Mouse (Mus musculus) megakaryocyte, embryonic 14.5 days (primary cell): Measurements from ENCODE around the gene Ackr3. TPM values are rescaled to one million over a fixed set of nuclear protein-coding genes. Genes with fewer than 3 reads are reported as not detected.
A peak's percentile ranks its signal among the peaks of the same experiment; 100 is the strongest.

Experiments
- H3K27me3 ChIP-seq: replicated peaks from 2 replicates; pipeline ENCODE3; 2012; ENCODE audit warnings: inconsistent platforms
- H3K36me3 ChIP-seq: replicated peaks from 2 replicates; pipeline ENCODE3; 2012; ENCODE audit warnings: low read length, inconsistent platforms, mixed read lengths
- H3K4me1 ChIP-seq: 2 replicates; pipeline ENCODE4 v1.6.1; 2012; ENCODE audit warnings: inconsistent platforms
- H3K4me3 ChIP-seq: replicated peaks from 2 replicates; pipeline ENCODE3; 2012; ENCODE audit warnings: moderate library complexity, mild to moderate bottlenecking, inconsistent platforms
- H3K9me3 ChIP-seq: 2 replicates; pipeline ENCODE4 v1.6.1; 2012; ENCODE audit warnings: inconsistent platforms
- FLI1 ChIP-seq: IDR thresholded peaks from 2 replicates; pipeline ENCODE4 v1.6.1; 2012; ENCODE audit warnings: low read length, inconsistent platforms, mixed read lengths
- GATA1 ChIP-seq: IDR thresholded peaks from 3 replicates; pipeline ENCODE4 v1.6.1; 2012; ENCODE audit warnings: mixed read lengths, low read length, inconsistent platforms, borderline replicate concordance
- polyA plus RNA-seq: library from polyadenylated mRNA; stranded (reverse); fragments of >175 nt; gene quantifications from 2 replicates; pipeline ENCODE4 v1.2.3, GENCODE M21; 2012; ENCODE audit warnings: low replicate concordance; ENCODE audit not compliant: insufficient read depth

Ackr3 gene
- 0.13 TPM in 1 of 2 replicates, not detected in the other for polyA plus RNA-seq

- Histone ChIP-seq H3K9me3 (no peaks in the 10 kb centered on the region), H3K4me3 (peak within 1 kb of the TSS; percentile 59), H3K4me1 (peaks cover 5% of the 10 kb centered on the region), H3K27me3 (peaks cover 52% of the 10 kb centered on the region), H3K36me3 (no peaks in the 10 kb centered on the region)
- TF ChIP-seq FLI1 (no peak), GATA1 (no peak)
Measured at GRCm38 (mm10) chr1:90203783-90204690, at the start of gene Ackr3. Gene Ackr3, plus strand, starts transcription at chr1:90203980.

- Histone ChIP-seq H3K4me1 (peaks cover 12% of the 10 kb centered on the region), H3K4me3 (no peak overlapping the region)
Measured at GRCm38 (mm10) chr1:90156589-90156988, 47.2 kb upstream of the Ackr3 start.

GRCm38 (mm10) chr1:90159927-90160326, 43.9 kb upstream of the Ackr3 start:
- Histone ChIP-seq H3K9me3 (no peaks in the 10 kb centered on the region), H3K27me3 (peaks cover 4% of the 10 kb centered on the region)
- TF ChIP-seq GATA1 (no peak), FLI1 (no peak)

More at GRCm38 (mm10) chr1:90156589-90156988, 47.2 kb upstream of the Ackr3 start:
- Histone ChIP-seq H3K27me3 (peaks cover 24% of the 10 kb centered on the region), H3K9me3 (no peaks in the 10 kb centered on the region), H3K36me3 (no peaks in the 10 kb centered on the region)
- TF ChIP-seq GATA1 (no peak), FLI1 (no peak)

GRCm38 (mm10) chr1:90161623-90162022, 42.2 kb upstream of the Ackr3 start:
- no peaks in the 10 kb centered on the region for H3K9me3 ChIP-seq
- H3K27me3 ChIP-seq, result peaks cover 2% of the 10 kb centered on the region
- no peaks in the 10 kb centered on the region for H3K4me1 ChIP-seq

More at GRCm38 (mm10) chr1:90159927-90160326, 43.9 kb upstream of the Ackr3 start:
- Histone ChIP-seq H3K36me3 (no peaks in the 10 kb centered on the region), H3K4me3 (no peak overlapping the region), H3K4me1 (no peaks in the 10 kb centered on the region)

GRCm38 (mm10) chr1:90162379-90162857, 41.4 kb upstream of the Ackr3 start:
- TF ChIP-seq GATA1, result no peak
- no peak for TF ChIP-seq FLI1
- no peaks in the 10 kb centered on the region for H3K9me3 ChIP-seq

More at GRCm38 (mm10) chr1:90161623-90162022, 42.2 kb upstream of the Ackr3 start:
- Histone ChIP-seq H3K4me3 (no peak overlapping the region), H3K36me3 (no peaks in the 10 kb centered on the region)
- no peak for TF ChIP-seq FLI1
- no peak for TF ChIP-seq GATA1

GRCm38 (mm10) chr1:90163161-90163560, 40.6 kb upstream of the Ackr3 start:
- no peak for TF ChIP-seq GATA1
- no peak for TF ChIP-seq FLI1
- Histone ChIP-seq H3K27me3 (peaks cover 2% of the 10 kb centered on the region), H3K36me3 (no peaks in the 10 kb centered on the region), H3K4me3 (no peak overlapping the region), H3K9me3 (no peaks in the 10 kb centered on the region), H3K4me1 (no peaks in the 10 kb centered on the region)

More at GRCm38 (mm10) chr1:90162379-90162857, 41.4 kb upstream of the Ackr3 start:
- Histone ChIP-seq H3K36me3 (no peaks in the 10 kb centered on the region), H3K4me3 (no peak overlapping the region), H3K27me3 (peaks cover 2% of the 10 kb centered on the region), H3K4me1 (no peaks in the 10 kb centered on the region)

GRCm38 (mm10) chr1:90164319-90164718, 39.5 kb upstream of the Ackr3 start:
- TF ChIP-seq GATA1 (no peak), FLI1 (no peak)
- no peaks in the 10 kb centered on the region for H3K9me3 ChIP-seq
- no peaks in the 10 kb centered on the region for H3K4me1 ChIP-seq

GRCm38 (mm10) chr1:90174338-90174737, 29.4 kb upstream of the Ackr3 start:
- H3K9me3 ChIP-seq, result peaks cover 6% of the 10 kb centered on the region; the same call in 1 of the 2 replicates

More at GRCm38 (mm10) chr1:90164319-90164718, 39.5 kb upstream of the Ackr3 start:
- Histone ChIP-seq H3K27me3 (peaks cover 2% of the 10 kb centered on the region), H3K36me3 (no peaks in the 10 kb centered on the region), H3K4me3 (no peak overlapping the region)

GRCm38 (mm10) chr1:90176223-90176622, 27.6 kb upstream of the Ackr3 start:
- no peak overlapping the region for H3K4me3 ChIP-seq
- no peaks in the 10 kb centered on the region for H3K4me1 ChIP-seq
- TF ChIP-seq FLI1 (no peak), GATA1 (no peak)
- H3K36me3 ChIP-seq, result no peaks in the 10 kb centered on the region
- H3K27me3 ChIP-seq, result no peaks in the 10 kb centered on the region
- peaks cover 5% of the 10 kb centered on the region; the same call in 1 of the 2 replicates for H3K9me3 ChIP-seq

More at GRCm38 (mm10) chr1:90174338-90174737, 29.4 kb upstream of the Ackr3 start:
- Histone ChIP-seq H3K27me3 (no peaks in the 10 kb centered on the region), H3K36me3 (no peaks in the 10 kb centered on the region), H3K4me3 (no peak overlapping the region), H3K4me1 (no peaks in the 10 kb centered on the region)
- no peak for TF ChIP-seq FLI1
- no peak for TF ChIP-seq GATA1

GRCm38 (mm10) chr1:90177565-90177964, 26.2 kb upstream of the Ackr3 start:
- no peak for TF ChIP-seq FLI1
- TF ChIP-seq GATA1, result no peak
- Histone ChIP-seq H3K27me3 (peaks cover 3% of the 10 kb centered on the region), H3K4me3 (no peak overlapping the region), H3K9me3 (no peaks in the 10 kb centered on the region), H3K36me3 (no peaks in the 10 kb centered on the region), H3K4me1 (no peaks in the 10 kb centered on the region)
